Mouse (Mus musculus) spleen, postnatal 14 days (tissue): ENCODE data around the gene Atm.
A peak's percentile ranks its signal among the peaks of the same experiment; 100 is the strongest.

Experiments used
- DNase-seq, 2 experiments: peaks; one replicate each; pipeline ENCODE4 v3.0.0; 2021 to 2022; ENCODE audit warnings: low spot score in 2 of 2

Atm gene

DNA sequence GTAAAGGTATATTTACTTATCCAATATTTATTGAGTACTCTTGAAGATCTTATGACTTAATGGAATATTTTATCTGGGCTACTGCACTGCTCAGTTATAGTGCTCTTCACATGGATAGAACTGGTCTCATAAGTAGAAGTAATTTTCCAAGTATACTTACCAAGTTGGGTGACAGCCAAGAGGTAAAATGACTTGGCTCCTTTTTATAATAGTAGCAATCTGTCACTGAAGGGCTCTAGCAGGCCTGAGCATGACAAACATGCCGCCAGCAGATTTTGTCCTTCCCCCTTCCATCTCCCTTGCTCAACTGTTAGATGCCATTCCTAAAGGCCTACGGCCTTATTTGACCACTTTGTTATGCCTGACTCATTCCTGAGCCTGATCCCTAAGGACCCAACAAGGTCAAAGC, 127.6 kb downstream of the Atm start:
- no peak for DNase-seq

DNA sequence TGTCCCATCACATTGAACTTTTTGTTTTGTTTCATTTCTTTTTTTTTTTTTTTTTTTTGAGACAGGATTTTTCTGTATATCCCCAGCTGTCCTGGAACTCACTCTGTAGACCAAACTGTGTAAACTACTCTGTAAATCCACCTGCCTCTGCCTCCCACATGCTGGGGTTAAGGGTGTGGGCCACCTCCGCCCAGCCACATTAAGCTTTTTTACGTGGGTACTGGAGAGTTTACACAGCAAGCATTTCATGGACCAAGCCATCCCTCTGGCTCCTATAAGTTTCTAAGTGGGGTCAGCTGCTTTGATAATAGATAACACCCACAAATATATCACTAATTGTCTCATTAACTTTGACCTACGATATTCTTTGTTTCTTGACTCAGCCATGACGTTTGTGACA, 128.0 kb downstream of the Atm start:
- DNase-seq, result no peak

DNA sequence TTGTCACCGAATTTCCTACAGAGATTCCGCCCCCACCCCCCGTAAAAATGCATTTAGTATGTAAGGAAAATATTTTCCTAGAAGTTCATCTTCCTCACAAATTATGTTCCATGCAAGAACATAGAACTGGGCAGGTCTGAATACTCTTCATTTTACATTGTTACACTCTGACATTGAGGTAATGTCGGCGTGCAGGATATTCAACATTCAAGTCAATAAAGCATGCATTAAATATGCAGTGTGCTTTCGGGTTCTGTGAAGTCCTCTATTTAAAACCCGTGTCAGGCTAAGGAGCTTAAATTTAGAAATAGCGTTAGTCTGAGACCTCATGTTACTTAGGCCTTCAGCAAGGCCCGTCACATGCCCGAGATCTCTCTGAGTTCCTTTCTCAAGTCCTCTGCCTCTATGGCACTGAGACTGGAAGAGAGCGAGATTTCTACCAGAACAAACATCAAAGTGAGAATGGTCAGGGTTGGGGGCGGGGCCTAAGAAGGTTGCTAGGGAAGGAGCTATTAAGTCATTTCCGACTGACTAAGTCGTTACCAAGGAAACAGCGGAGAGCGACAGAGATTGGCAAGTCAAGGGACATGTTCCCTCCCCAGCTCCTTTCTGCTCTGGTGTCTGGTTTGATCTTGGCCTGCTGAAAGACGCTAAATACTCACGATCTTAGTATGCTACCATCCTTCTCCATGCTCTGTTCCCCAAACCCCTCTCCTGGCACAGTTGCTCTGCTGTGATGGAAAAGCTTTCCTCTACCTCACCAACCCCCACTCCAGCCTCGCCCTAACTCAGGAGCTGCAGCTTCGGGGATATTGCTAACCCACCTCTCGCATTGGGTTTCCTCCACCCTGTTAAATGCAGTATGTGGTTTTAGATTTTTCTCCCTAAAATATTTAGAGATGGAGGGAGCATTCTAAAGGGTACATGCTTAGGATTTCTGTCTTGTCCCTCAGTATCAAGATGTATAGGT, 131.5 kb downstream of the Atm start:
- peak; percentile 37 to 59 for DNase-seq

DNA sequence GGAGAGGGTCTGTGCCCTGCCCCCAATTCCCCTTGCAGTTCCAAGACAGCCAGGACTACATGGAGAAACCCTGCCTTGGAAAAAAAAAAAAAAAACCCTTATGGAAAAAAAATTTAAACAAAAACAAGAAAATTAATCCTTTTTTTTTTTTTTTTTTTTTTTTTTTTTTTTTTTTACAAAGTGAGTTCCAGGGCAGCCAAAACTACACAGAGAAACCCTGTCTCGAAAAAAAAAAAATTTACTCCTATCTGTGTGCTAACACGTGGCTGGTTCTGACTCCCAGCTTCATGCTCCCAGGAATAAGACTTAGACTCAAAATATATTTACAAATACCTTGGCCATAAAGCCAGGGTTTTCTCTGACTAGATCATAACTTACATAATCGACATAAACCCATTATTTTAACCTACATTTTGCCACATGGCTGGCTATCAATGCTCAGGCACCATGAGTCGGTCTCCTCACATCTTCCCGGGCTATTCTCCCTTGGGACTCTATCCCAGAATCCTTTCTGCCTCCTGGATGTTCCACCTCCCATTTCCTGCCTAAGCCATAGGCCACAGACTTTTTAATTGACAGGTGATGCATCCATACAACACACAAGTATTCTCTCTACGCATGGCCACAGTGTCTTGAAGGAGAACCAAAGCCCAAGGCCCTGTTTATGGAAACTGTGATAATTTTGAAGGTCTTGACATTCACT, 132.3 kb downstream of the Atm start:
- DNase-seq, result no peak

DNA sequence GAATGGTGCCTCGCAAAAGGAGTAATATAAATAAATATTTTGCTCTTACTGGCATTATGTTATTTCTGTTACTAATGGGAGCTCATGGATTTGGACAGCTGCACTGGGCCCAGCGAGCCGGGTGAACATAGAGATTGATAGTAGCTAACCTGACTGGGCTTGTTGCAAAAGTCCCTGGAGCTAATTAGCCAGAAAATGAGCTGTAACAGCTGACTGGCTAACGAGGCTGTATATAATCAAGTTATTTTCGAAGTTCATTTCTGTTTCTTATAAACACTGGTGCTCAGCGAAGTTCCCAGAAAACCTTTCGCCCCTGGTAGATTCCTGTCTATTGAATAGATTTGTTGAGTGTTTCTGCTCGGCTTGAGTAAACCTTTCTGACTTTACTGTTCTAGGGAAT, 133.5 kb downstream of the Atm start:
- DNase-seq, result no peak

DNA sequence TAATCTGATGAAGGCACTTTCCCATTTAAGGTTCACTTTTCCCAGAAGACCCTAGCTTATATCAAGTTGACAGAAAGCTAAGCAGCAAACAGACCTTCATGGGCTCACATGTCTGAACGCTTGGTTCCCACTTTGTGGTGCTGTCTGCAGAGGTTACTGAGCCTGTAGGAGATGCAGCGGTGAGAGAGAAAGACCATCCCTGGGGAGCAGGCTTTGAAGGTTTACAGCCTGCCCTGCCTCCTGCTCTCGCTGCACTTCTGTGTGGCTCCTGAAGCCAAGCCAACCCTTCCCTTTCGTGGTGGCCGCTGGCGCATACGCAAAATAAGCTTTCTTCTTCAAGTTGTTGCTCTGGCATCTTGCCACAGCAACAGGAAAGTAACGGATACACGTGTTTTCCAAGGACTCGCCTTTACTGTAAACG, 134.2 kb downstream of the Atm start, which contains the start of gene 4930550C14Rik:
Gene 4930550C14Rik, plus strand, starts transcription at position 35 of the 421 bp plus-strand sequence.
- no peak for DNase-seq

DNA sequence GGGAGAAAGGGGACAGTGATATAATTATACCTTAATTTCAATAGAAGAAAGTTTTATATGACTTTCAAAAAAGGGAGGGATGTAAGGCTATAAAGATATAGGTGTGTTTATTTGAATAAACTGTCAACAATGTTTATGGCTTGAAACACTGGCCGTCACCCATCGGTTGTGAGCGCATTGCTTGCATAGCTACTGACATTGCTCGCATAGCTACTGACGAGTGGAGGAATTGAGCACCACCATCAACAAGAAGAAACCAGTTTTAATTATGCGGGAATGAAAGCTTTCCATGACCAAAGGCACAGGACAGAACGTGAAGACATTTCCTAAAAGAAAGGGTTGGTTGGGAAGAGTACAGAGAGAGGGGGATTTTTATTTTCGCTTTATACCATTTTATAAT, 135.4 kb downstream of the Atm start:
- DNase-seq, result no peak

DNA sequence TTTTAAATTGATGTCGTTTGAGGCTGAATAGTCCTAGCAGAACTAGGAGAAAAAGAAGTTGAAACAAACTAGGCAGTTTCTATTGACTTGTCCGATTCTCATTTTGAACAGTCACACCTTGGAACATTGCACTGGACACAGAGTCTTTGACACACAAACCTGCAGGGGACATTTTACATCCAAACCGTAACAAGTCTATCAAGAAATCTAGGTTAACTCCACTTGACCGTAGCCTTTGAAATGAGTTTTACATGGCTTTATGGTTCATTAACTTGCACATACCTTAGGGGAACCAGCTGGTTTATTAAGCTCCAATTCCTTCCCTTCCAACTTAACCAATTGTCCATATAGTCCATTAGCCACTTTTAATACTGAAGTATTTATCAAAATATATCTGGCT, 135.8 kb downstream of the Atm start:
- DNase-seq, result no peak

DNA sequence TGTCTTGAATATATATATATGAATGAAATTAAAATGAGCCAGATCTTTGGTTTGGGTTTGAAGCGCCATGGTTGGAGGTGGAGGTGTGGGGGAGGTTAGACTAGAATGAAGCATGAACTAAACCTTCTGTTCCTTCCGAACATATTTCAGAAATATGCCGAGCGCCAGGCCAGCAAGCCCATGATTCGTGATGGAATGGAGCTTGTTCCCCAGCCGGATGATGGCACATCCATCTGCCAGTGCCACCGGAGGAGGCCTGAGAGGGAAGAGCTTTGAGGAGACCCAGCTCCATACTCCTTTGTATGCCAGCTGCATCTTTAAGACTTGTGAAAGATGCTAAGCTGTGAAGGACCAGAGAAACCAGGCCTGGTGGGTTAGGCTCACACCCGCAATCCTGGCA, 137.0 kb downstream of the Atm start:
- no peak for DNase-seq

DNA sequence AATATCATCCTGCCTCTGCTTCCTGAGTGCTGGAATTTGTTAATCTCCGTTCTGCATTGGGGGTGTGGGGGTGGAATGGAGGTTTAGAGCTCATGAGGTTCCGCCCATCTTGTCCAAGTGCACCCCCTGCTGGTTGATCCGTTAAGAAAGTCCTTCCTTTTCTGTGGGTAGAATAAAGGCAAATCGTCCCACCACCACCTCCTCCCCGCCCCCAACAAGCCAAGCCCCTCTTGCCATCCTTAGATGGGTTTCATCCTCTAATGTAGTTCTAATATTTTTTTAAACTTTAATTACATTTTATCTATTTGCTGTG, 138.2 kb downstream of the Atm start:
- peak in 1 of 2 experiments; percentile 40 for DNase-seq

DNA sequence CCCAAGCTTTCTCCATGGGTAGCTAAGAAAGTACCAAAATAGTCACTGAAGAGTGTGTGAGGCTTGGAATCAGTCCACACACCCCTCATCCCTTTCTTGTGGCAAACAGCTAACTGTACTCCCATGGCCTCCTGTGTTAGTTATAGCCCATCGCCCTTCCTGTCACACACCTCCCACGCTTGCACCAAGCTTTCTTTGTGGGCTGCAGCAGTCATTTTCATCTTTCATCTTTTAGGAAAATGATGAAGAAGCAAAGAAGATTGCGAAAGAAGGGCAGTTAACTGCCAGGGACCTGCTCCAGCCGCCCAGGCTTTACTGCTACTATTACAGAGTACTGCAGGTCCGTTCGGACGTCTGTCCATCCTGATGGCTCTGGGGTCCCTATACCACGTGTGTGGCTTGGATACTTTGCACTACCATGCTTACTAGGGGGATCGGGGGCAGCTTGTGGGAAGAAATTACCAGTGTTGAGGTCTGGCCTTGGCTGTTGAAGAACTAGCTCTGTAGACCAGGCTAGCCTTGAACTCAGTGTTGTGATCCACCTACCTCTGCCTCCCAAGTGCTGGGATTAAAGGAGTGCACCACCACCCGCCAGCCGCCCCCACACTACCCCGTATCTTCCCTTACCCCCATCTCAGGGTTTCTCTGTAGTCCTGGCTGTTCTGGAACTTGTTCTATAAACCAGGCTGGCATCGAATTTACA, 138.7 kb downstream of the Atm start:
- DNase-seq, result no peak

DNA sequence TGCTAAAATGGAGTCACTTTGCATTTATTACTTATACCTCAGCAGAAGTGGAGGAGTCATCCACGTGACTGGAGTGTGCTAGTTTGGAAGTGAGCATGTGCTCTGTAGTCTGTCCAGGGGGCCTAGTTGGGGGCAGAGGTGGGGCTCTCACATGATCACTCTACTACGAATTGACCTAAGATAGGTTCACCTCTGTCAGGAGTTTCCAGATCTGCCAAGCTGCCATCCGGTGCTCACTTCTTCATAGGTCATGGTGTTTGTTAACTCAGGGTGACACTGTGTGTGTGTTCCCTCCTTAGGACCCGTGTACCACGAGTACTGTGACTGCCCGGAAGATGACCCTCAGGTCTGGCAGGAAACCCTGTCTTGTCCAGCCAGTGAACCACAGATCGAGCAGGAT, 146.4 kb downstream of the Atm start:
- DNase-seq, result no peak
